Comparison of ENCODE assay signal across 8 mouse cellular contexts in genomic region chr15:102670281-102670680, GRCm38 (mm10). TPM values are rescaled to one million over a fixed set of nuclear protein-coding genes. Genes with fewer than 3 reads are reported as not detected.
DNase-seq lines count a peak whose midpoint lies in the region; ATAC-seq and TF ChIP-seq lines count a peak whose summit lies in the region.

No protein-coding gene starts in this region.

- H3K9me3 ChIP-seq in hindbrain, embryonic 16.5 days (ENCODE audit: control insufficient read depth, low read length): no peaks in the 10 kb centered on the region

- peak overlapping the region; percentile 52 for H3K4me3 ChIP-seq in cortical plate, adult 2 months (ENCODE audit: insufficient read depth, low read length)
- peak overlapping the region; percentile 53 for H3K4me3 ChIP-seq in hindbrain, embryonic 16.5 days (ENCODE audit: low read length)
- H3K4me3 ChIP-seq in macrophage (ENCODE audit: inconsistent target): peak overlapping the region; percentile 83

- DNase-seq in cerebellum, postnatal 14 days: peak; percentile 41 to 55
- DNase-seq in cerebellum, postnatal 4 days (ENCODE audit: low spot score in 2 of 2): no peak
- DNase-seq in 416B (ENCODE audit: low read depth): peak; percentile 68
- DNase-seq in right cerebral cortex, postnatal 36 days (ENCODE audit: low spot score in 2 of 2): no peak
- DNase-seq in spleen, adult 12 weeks (ENCODE audit: low spot score): no peak

- H3K36me3 ChIP-seq in hindbrain, embryonic 16.5 days (ENCODE audit: control insufficient read depth, insufficient read depth, low read length): peaks cover 8% of the 10 kb centered on the region; the same call in 1 of the 2 replicates
- peaks cover 15% of the 10 kb centered on the region; the same call in 1 of the 2 replicates for H3K36me3 ChIP-seq in macrophage (ENCODE audit: inconsistent target)

- ATAC-seq in hindbrain, embryonic 16.5 days: no peak; the same call in 1 of the 2 replicates

- TF ChIP-seq CTCF in cortical plate, adult 2 months (IDR thresholded peaks at IDR 0.05; ENCODE audit: extremely low read depth, insufficient read depth, low read length): no peak

- peak overlapping the region; percentile 66 for H3K4me2 ChIP-seq in hindbrain, embryonic 16.5 days (ENCODE audit: low read length)

- H3K79me2 ChIP-seq in macrophage (ENCODE audit: inconsistent target): peaks cover 33% of the 10 kb centered on the region

- H3K9ac ChIP-seq in hindbrain, embryonic 16.5 days (ENCODE audit: low read depth, low read length): peak overlapping the region; percentile 83

- no peaks in the 10 kb centered on the region for H3K27me3 ChIP-seq in hindbrain, embryonic 16.5 days (replicated peaks; ENCODE audit: control insufficient read depth, insufficient read depth, low read length)

- WGBS in hindbrain, embryonic 16.5 days: 9% methylated on average over 6 of the region's 6 CpGs
- WGBS in macrophage (ENCODE audit: missing documents): 7% methylated on average over 6 of the region's 6 CpGs

- peak overlapping the region; percentile 96 for H3K27ac ChIP-seq in cortical plate, adult 2 months (ENCODE audit: insufficient read depth, low read length)
- peak overlapping the region; percentile 91 for H3K27ac ChIP-seq in hindbrain, embryonic 16.5 days (ENCODE audit: low read depth, low read length)
- peak overlapping the region; percentile 71 for H3K27ac ChIP-seq in macrophage

- H3K4me1 ChIP-seq in cortical plate, adult 2 months (ENCODE audit: control insufficient read depth, insufficient read depth, low read length): peaks cover 3% of the 10 kb centered on the region
- H3K4me1 ChIP-seq in hindbrain, embryonic 16.5 days (ENCODE audit: control insufficient read depth, insufficient read depth, low read depth, low read length): peaks cover 24% of the 10 kb centered on the region

- TF ChIP-seq POLR2A in cortical plate, adult 2 months (IDR thresholded peaks at IDR 0.05; ENCODE audit: extremely low read depth, insufficient read depth, low read length): no peak

RNA-seq across cellular contexts. Expression of gene Atp5g2, which starts 1.9 kb away (rescaled TPM):
- polyA plus RNA-seq in cortical plate, adult 2 months (2012; rRNA removed): 293 and 296 TPM in 2 replicates
- 41.0 and 50.2 TPM in 2 replicates for polyA plus RNA-seq in hindbrain, embryonic 16.5 days (2015; fragmentation: Nextera tagmentation; extraction: Ambion mirVana)
- 10 to 100 TPM in 23 of 26 experiments, 1 to 10 TPM in 3; 3.2 to 47.9 (median 19.3) TPM for total RNA-seq in macrophage (2018; cell fraction: chromatin; rRNA removed)
- total RNA-seq in macrophage (2018; cell fraction: cytosol; rRNA removed): 100 to 1,000 TPM; 127 to 273 (median 180) TPM
- 10 to 100 TPM; 17.7 to 73.0 (median 39.7) TPM for total RNA-seq in macrophage (2018; cell fraction: nucleus; rRNA removed)
- 113 to 295 TPM (median 267 TPM) in 3 replicates for polyA plus RNA-seq in macrophage (2018)

RNA-seq across cellular contexts. Expression of gene Atf7, which starts 45.0 kb away (rescaled TPM):
- 50.2 and 50.7 TPM in 2 replicates for polyA plus RNA-seq in cortical plate, adult 2 months (2012; rRNA removed)
- 16.5 and 20.6 TPM in 2 replicates for polyA plus RNA-seq in hindbrain, embryonic 16.5 days (2015; fragmentation: Nextera tagmentation; extraction: Ambion mirVana)
- total RNA-seq in macrophage (2018; cell fraction: chromatin; rRNA removed): 100 to 1,000 TPM in 19 of 26 experiments, 10 to 100 TPM in 7; 64.8 to 224 (median 147) TPM
- total RNA-seq in macrophage (2018; cell fraction: cytosol; rRNA removed): 10 to 100 TPM; 48.9 to 92.4 (median 83.0) TPM
- total RNA-seq in macrophage (2018; cell fraction: nucleus; rRNA removed): 100 to 1,000 TPM in 18 of 26 experiments, 10 to 100 TPM in 8; 62.7 to 255 (median 126) TPM
- polyA plus RNA-seq in macrophage (2018): 36.4 to 59.3 TPM (median 45.3 TPM) in 3 replicates

RNA-seq across cellular contexts. Expression of gene Gm28047, which starts 45.4 kb away (rescaled TPM):
- not detected in 2 replicates for polyA plus RNA-seq in cortical plate, adult 2 months (2012; rRNA removed)
- not detected in 2 replicates for polyA plus RNA-seq in hindbrain, embryonic 16.5 days (2015; fragmentation: Nextera tagmentation; extraction: Ambion mirVana)
- 1 to 10 TPM in 1 of 26 experiments, not detected in 25; 1.0 TPM for total RNA-seq in macrophage (2018; cell fraction: chromatin; rRNA removed)
- total RNA-seq in macrophage (2018; cell fraction: cytosol; rRNA removed): under 1 TPM in 7 of 26 experiments, not detected in 19; 0.10 to 0.95 (median 0.22) TPM
- total RNA-seq in macrophage (2018; cell fraction: nucleus; rRNA removed): 1 to 10 TPM in 3 of 26 experiments, under 1 TPM in 1, not detected in 22; 0.67 to 6.6 (median 1.1) TPM
- polyA plus RNA-seq in macrophage (2018): 0.19 TPM in 1 of 3 replicates, not detected in the others

RNA-seq across cellular contexts. Expression of gene Calcoco1, which starts 51.7 kb away (rescaled TPM):
- polyA plus RNA-seq in cortical plate, adult 2 months (2012; rRNA removed): 62.5 and 67.0 TPM in 2 replicates
- 34.6 and 40.9 TPM in 2 replicates for polyA plus RNA-seq in hindbrain, embryonic 16.5 days (2015; fragmentation: Nextera tagmentation; extraction: Ambion mirVana)
- 100 to 1,000 TPM in 1 of 26 experiments, 10 to 100 TPM in 22, 1 to 10 TPM in 3; 6.3 to 109 (median 28.2) TPM for total RNA-seq in macrophage (2018; cell fraction: chromatin; rRNA removed)
- total RNA-seq in macrophage (2018; cell fraction: cytosol; rRNA removed): 10 to 100 TPM; 11.1 to 37.3 (median 21.5) TPM
- total RNA-seq in macrophage (2018; cell fraction: nucleus; rRNA removed): 10 to 100 TPM in 25 of 26 experiments, 1 to 10 TPM in 1; 10.0 to 64.9 (median 17.6) TPM
- polyA plus RNA-seq in macrophage (2018): 11.1 to 58.2 TPM (median 32.4 TPM) in 3 replicates

Comparison
In these comparisons a context has a peak if more than half of its experiments do, and no peak if none do; other contexts are left out.
1. DNase-seq: peak in cerebellum, postnatal 14 days (2 of 2) and 416B (single experiment); none in cerebellum, postnatal 4 days (0 of 2), right cerebral cortex, postnatal 36 days (0 of 2) and spleen, adult 12 weeks (single experiment).
2. Peak in every context shown above with its lines, with median percentiles within 50 percentile points of each other: H3K27ac ChIP-seq and H3K4me3 ChIP-seq.